In the genomic region with DNA sequence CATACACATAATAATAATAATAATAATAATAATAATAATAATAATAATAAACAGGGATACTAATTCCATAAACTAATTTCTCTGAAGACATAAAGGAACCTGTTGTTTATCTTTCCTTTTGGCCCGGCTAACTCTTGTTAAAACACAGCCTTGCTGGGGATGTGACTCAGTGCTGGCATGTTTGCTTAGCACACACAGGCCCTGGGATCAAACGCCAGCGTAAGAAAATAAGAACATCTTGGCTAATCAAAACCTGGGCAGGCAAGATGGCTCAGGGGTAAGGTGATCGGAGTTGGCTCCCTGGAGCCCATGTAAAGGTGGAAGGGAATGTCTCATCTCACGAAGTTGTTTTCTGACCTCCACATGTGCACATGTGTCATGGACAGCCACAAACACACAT, we compare ENCODE assay signal across 22 mouse cellular contexts. TPM values are rescaled to one million over a fixed set of nuclear protein-coding genes. Genes with fewer than 3 reads are reported as not detected.
"Had no signal": no experiment of that assay in that cellular context is flagged by ENCODE, and none has a peak within 500 bp of the region (broad histone marks: within the 10 kb centered on the region; RNA-seq: fewer than 3 reads in every experiment).

No protein-coding gene starts in this region.

- H3K27me3 ChIP-seq: liver, embryonic 12.5 days; midbrain, embryonic 12.5 days; neural tube, embryonic 13.5 days; neural tube, embryonic 15.5 days had no signal

- H3K4me3 ChIP-seq: liver, embryonic 12.5 days; midbrain, embryonic 10.5 days; midbrain, embryonic 12.5 days; myocyte; neural tube, embryonic 13.5 days; neural tube, embryonic 15.5 days had no signal

- H3K9ac ChIP-seq: liver, embryonic 12.5 days; liver, embryonic 14.5 days; lung, embryonic 14.5 days; midbrain, embryonic 12.5 days; neural tube, embryonic 13.5 days; neural tube, embryonic 15.5 days had no signal

- H3K9me3 ChIP-seq: liver, embryonic 12.5 days; midbrain, embryonic 10.5 days; midbrain, embryonic 12.5 days; neural tube, embryonic 13.5 days; neural tube, embryonic 15.5 days had no signal

- ATAC-seq: liver, embryonic 12.5 days; midbrain, embryonic 16.5 days had no signal

- H3K4me2 ChIP-seq: liver, embryonic 12.5 days; lung, embryonic 14.5 days; midbrain, embryonic 12.5 days; neural tube, embryonic 13.5 days; neural tube, embryonic 15.5 days had no signal

- H3K36me3 ChIP-seq: liver, embryonic 12.5 days; midbrain, embryonic 10.5 days; midbrain, embryonic 12.5 days; neural tube, embryonic 13.5 days; neural tube, embryonic 15.5 days had no signal

- H3K4me1 ChIP-seq: liver, embryonic 12.5 days; midbrain, embryonic 10.5 days; midbrain, embryonic 12.5 days; neural tube, embryonic 13.5 days had no signal

- DNase-seq: lung, adult 18-20 months; lung, embryonic 14.5 days; lung, postnatal 14 days; lung, postnatal 36 days; midbrain, embryonic 14.5 days; retina, postnatal 1 day; right cerebral cortex, adult 18-20 months; right cerebral cortex, postnatal 25 days; right cerebral cortex, postnatal 4 days; spleen, adult 18-20 months; thymus, adult 2 months; thymus, postnatal 25 days; thymus, postnatal 4 days had no signal

- H3K27ac ChIP-seq: liver, embryonic 12.5 days; liver, embryonic 14.5 days; midbrain, embryonic 10.5 days; midbrain, embryonic 12.5 days; neural tube, embryonic 13.5 days; neural tube, embryonic 15.5 days had no signal

RNA-seq across cellular contexts. Expression of gene Sel1l3, which starts 48.1 kb away (rescaled TPM):
- total RNA-seq: megakaryocyte-erythroid progenitor cell, adult 5-6 weeks had no signal
